Mouse (Mus musculus): Measurements from ENCODE around the gene Thra. TPM values are rescaled to one million over a fixed set of nuclear protein-coding genes. Genes with fewer than 3 reads are reported as not detected.

Gene Thra
- polyA plus RNA-seq, 1 experiment from 2014 or later = 59.8 TPM

- H3K27ac ChIP-seq = 0 out of 2 replicates have a peak overlapping the region, but pooled peaks have one; percentile 71
- peak overlapping the region; percentile 60 for H3K9ac ChIP-seq
- peak overlapping the region; percentile 45 for H3K4me3 ChIP-seq (replicated peaks)
- H3K27me3 ChIP-seq = no peaks in the 10 kb centered on the region
- 1% methylated on average over 25 of the region's 25 CpGs for WGBS
- peak overlapping the region; percentile 92 for H3K4me2 ChIP-seq
- H3K9me3 ChIP-seq = no peaks in the 10 kb centered on the region
- no peaks in the 10 kb centered on the region for H3K36me3 ChIP-seq (replicated peaks)
- ATAC-seq (ENCODE audit: low FRiP score) = 0 out of 2 replicates have a peak, but pooled peaks have one; percentile 18
- peaks cover 61% of the 10 kb centered on the region for H3K4me1 ChIP-seq
These were observed 48.9 kb downstream of the Thra start for GRCm38 (mm10) chr11:98789219-98789807.

- Histone ChIP-seq H3K9me3 (no peaks in the 10 kb centered on the region), H3K27ac (no peak overlapping the region), H3K9ac (no peak overlapping the region; the same call in 1 of the 2 replicates), H3K27me3 (no peaks in the 10 kb centered on the region), H3K4me1 (peaks cover 61% of the 10 kb centered on the region), H3K4me2 (peak overlapping the region; percentile 92), H3K4me3 (replicated peaks) (peak overlapping the region; percentile 45), H3K36me3 (replicated peaks) (no peaks in the 10 kb centered on the region)
- 38% methylated on average over 5 of the region's 5 CpGs for WGBS
- ATAC-seq (ENCODE audit: low FRiP score) = no peak
These were observed 49.4 kb downstream of the Thra start for GRCm38 (mm10) chr11:98789824-98790223.

- Histone ChIP-seq H3K4me2 (no peak overlapping the region), H3K36me3 (replicated peaks) (no peaks in the 10 kb centered on the region), H3K9me3 (no peaks in the 10 kb centered on the region), H3K9ac (no peak overlapping the region), H3K27ac (no peak overlapping the region), H3K4me1 (peaks cover 55% of the 10 kb centered on the region), H3K4me3 (replicated peaks) (no peak overlapping the region), H3K27me3 (no peaks in the 10 kb centered on the region)
- ATAC-seq (ENCODE audit: low FRiP score) = no peak
- 83% methylated on average over 5 of the region's 5 CpGs for WGBS
These were observed 50.3 kb downstream of the Thra start for GRCm38 (mm10) chr11:98790631-98791205.

- WGBS = 75% methylated on average over 1 of the region's 1 CpGs
- ATAC-seq (ENCODE audit: low FRiP score) = no peak
- Histone ChIP-seq H3K4me2 (no peak overlapping the region), H3K4me1 (peaks cover 48% of the 10 kb centered on the region), H3K27me3 (no peaks in the 10 kb centered on the region), H3K9me3 (no peaks in the 10 kb centered on the region), H3K36me3 (replicated peaks) (no peaks in the 10 kb centered on the region), H3K27ac (no peak overlapping the region), H3K9ac (no peak overlapping the region), H3K4me3 (replicated peaks) (no peak overlapping the region)
These were observed 51.0 kb downstream of the Thra start for GRCm38 (mm10) chr11:98791448-98791847.

- H3K36me3 ChIP-seq (replicated peaks) = no peaks in the 10 kb centered on the region
- no peak overlapping the region for H3K4me3 ChIP-seq (replicated peaks)
- H3K9me3 ChIP-seq = no peaks in the 10 kb centered on the region
- ATAC-seq (ENCODE audit: low FRiP score) = no peak
- H3K27ac ChIP-seq = no peak overlapping the region
- H3K27me3 ChIP-seq = no peaks in the 10 kb centered on the region
- WGBS = 7% methylated on average over 4 of the region's 4 CpGs
- H3K4me2 ChIP-seq = no peak overlapping the region
- H3K9ac ChIP-seq = peak overlapping the region; percentile 0; the same call in 1 of the 2 replicates
- peaks cover 44% of the 10 kb centered on the region for H3K4me1 ChIP-seq
These were observed 51.6 kb downstream of the Thra start for GRCm38 (mm10) chr11:98792081-98792480.

GRCm38 (mm10) chr11:98794469-98795014 is 54.1 kb downstream of the Thra start:
- WGBS = under 1% methylated on average over 24 of the region's 30 CpGs
- Histone ChIP-seq H3K9ac (peak overlapping the region; percentile 99), H3K4me3 (replicated peaks) (peak overlapping the region; percentile 100), H3K27me3 (no peaks in the 10 kb centered on the region), H3K4me1 (peaks cover 46% of the 10 kb centered on the region), H3K27ac (peak overlapping the region; percentile 100), H3K4me2 (peak overlapping the region; percentile 96), H3K36me3 (replicated peaks) (peaks cover 12% of the 10 kb centered on the region), H3K9me3 (no peaks in the 10 kb centered on the region)
- ATAC-seq (ENCODE audit: low FRiP score) = peak; percentile 61

- peak within 1 kb of the TSS; percentile 96 for H3K4me2 ChIP-seq
- H3K4me3 ChIP-seq (replicated peaks) = peak within 1 kb of the TSS; percentile 100
- peak within 1 kb of the TSS; percentile 99 for H3K9ac ChIP-seq
- H3K27ac ChIP-seq = peak within 1 kb of the TSS; percentile 100
- H3K9me3 ChIP-seq = no peaks in the 10 kb centered on the region
- ATAC-seq (ENCODE audit: low FRiP score) = peak; percentile 69
- peaks cover 44% of the 10 kb centered on the region for H3K4me1 ChIP-seq
- 0% methylated on average over 65 of the region's 89 CpGs for WGBS
- H3K27me3 ChIP-seq = no peaks in the 10 kb centered on the region
- peaks cover 18% of the 10 kb centered on the region for H3K36me3 ChIP-seq (replicated peaks)
These were observed 54.7 kb downstream of the Thra start, which contains the start of gene Msl1 for GRCm38 (mm10) chr11:98795015-98795713. Msl1 (plus strand) TSS chr11:98795516.

- Histone ChIP-seq H3K27me3 (no peaks in the 10 kb centered on the region), H3K27ac (peak overlapping the region; percentile 100), H3K9me3 (no peaks in the 10 kb centered on the region), H3K9ac (peak overlapping the region; percentile 99), H3K4me1 (peaks cover 48% of the 10 kb centered on the region), H3K36me3 (replicated peaks) (peaks cover 26% of the 10 kb centered on the region), H3K4me2 (peak overlapping the region; percentile 96), H3K4me3 (replicated peaks) (peak overlapping the region; percentile 100)
- peak; percentile 49 for ATAC-seq (ENCODE audit: low FRiP score)
- WGBS = under 1% methylated on average over 63 of the region's 74 CpGs
These were observed 55.5 kb downstream of the Thra start for GRCm38 (mm10) chr11:98795714-98796514.

- Histone ChIP-seq H3K9ac (peak overlapping the region; percentile 99), H3K27ac (peak overlapping the region; percentile 100), H3K4me2 (peak overlapping the region; percentile 96), H3K4me1 (peaks cover 48% of the 10 kb centered on the region), H3K9me3 (no peaks in the 10 kb centered on the region), H3K27me3 (no peaks in the 10 kb centered on the region), H3K36me3 (replicated peaks) (peaks cover 33% of the 10 kb centered on the region), H3K4me3 (replicated peaks) (peak overlapping the region; percentile 100)
- ATAC-seq (ENCODE audit: low FRiP score) = peak; percentile 28
- 3% methylated on average over 23 of the region's 23 CpGs for WGBS
These were observed 56.2 kb downstream of the Thra start for GRCm38 (mm10) chr11:98796515-98797216.

- Histone ChIP-seq H3K4me3 (replicated peaks) (peak overlapping the region; percentile 100), H3K4me1 (peaks cover 44% of the 10 kb centered on the region), H3K4me2 (peak overlapping the region; percentile 96), H3K27me3 (no peaks in the 10 kb centered on the region), H3K36me3 (replicated peaks) (peaks cover 39% of the 10 kb centered on the region), H3K27ac (peak overlapping the region; percentile 100), H3K9me3 (no peaks in the 10 kb centered on the region), H3K9ac (peak overlapping the region; percentile 99)
- 16% methylated on average over 5 of the region's 5 CpGs for WGBS
- ATAC-seq (ENCODE audit: low FRiP score) = no peak
These were observed 56.9 kb downstream of the Thra start for GRCm38 (mm10) chr11:98797306-98797705.

GRCm38 (mm10) chr11:98797909-98798308 is 57.5 kb downstream of the Thra start:
- H3K27ac ChIP-seq = no peak overlapping the region
- H3K4me1 ChIP-seq = peaks cover 38% of the 10 kb centered on the region
- peak overlapping the region; percentile 100 for H3K4me3 ChIP-seq (replicated peaks)
- H3K9me3 ChIP-seq = no peaks in the 10 kb centered on the region
- peak overlapping the region; percentile 99 for H3K9ac ChIP-seq
- H3K27me3 ChIP-seq = no peaks in the 10 kb centered on the region
- no peak for ATAC-seq (ENCODE audit: low FRiP score)
- WGBS = 42% methylated on average over 4 of the region's 4 CpGs
- H3K36me3 ChIP-seq (replicated peaks) = peaks cover 45% of the 10 kb centered on the region
- H3K4me2 ChIP-seq = peak overlapping the region; percentile 96
